Mouse (Mus musculus) midbrain, embryonic 14.5 days (tissue): Measurements from ENCODE around the gene Simc1. TPM values are rescaled to one million over a fixed set of nuclear protein-coding genes. Genes with fewer than 3 reads are reported as not detected.

Experiments used
- ATAC-seq: fragments of 200-750 bp; cut with Nextera tagmentation; 2 replicates; pipeline ENCODE4 v1.8.0; 2017; ENCODE audit warnings: moderate number of reproducible peaks, moderate library complexity; ENCODE audit not compliant: low FRiP score, low TSS enrichment
- DNase-seq: peaks from one replicate; pipeline ENCODE4 v3.0.0-alpha.2; 2015
- H3K27ac ChIP-seq: fragments of 300-500 bp; sonication (generic); replicated peaks from 2 replicates; pipeline ENCODE4 v1.5.1; 2014; ENCODE audit warnings: mild to moderate bottlenecking, low read depth, low read length, moderate library complexity
- H3K27me3 ChIP-seq: fragments of 300-500 bp; sonication (generic); 2 replicates; pipeline ENCODE4 v1.6.1; 2014; ENCODE audit warnings: low read length, control low read depth, mixed read lengths; ENCODE audit not compliant: control insufficient read depth, insufficient read depth
- H3K36me3 ChIP-seq: fragments of 300-500 bp; sonication (generic); 2 replicates; pipeline ENCODE4 v1.6.1; 2014; ENCODE audit warnings: low read length, control low read depth; ENCODE audit not compliant: control insufficient read depth, insufficient read depth
- H3K4me1 ChIP-seq: fragments of 300-500 bp; sonication (generic); 2 replicates; pipeline ENCODE4 v1.6.1; 2014; ENCODE audit warnings: mild to moderate bottlenecking, antibody characterized with exemption, low read length, control low read depth; ENCODE audit not compliant: control insufficient read depth, insufficient read depth
- H3K4me2 ChIP-seq: fragments of 300-500 bp; sonication (generic); 2 replicates; pipeline ENCODE4 v1.6.1; 2014; ENCODE audit warnings: mild to moderate bottlenecking, low read length, moderate library complexity
- H3K4me3 ChIP-seq: fragments of 300-500 bp; sonication (generic); replicated peaks from 2 replicates; pipeline ENCODE4 v1.5.1; 2014; ENCODE audit warnings: low read depth, low read length
- H3K9ac ChIP-seq: fragments of 300-500 bp; sonication (generic); replicated peaks from 2 replicates; pipeline ENCODE4 v1.6.1; 2014; ENCODE audit warnings: mild to moderate bottlenecking, low read length, moderate library complexity
- H3K9me3 ChIP-seq: fragments of 300-500 bp; sonication (generic); 2 replicates; pipeline ENCODE4 v1.6.1; 2016; ENCODE audit warnings: low read length, control low read depth, mixed read lengths; ENCODE audit not compliant: control insufficient read depth
- WGBS: fragments of 180-500 bp; shearing (Covaris S2); extraction: QIAGEN DNeasy Blood & Tissue Kit; methylation state at CpG from one replicate; pipeline ENCODE4 v1.1.7; 2014; 5-methylcytosine and 5-hydroxymethylcytosine counted together
- polyA plus RNA-seq: library from polyadenylated mRNA; unstranded; fragments of >200 nt; fragmentation: Nextera tagmentation; extraction: Ambion mirVana; gene quantifications from 2 replicates; pipeline ENCODE4 v1.2.1, GENCODE M21; 2014

The Simc1 gene
- polyA plus RNA-seq, 1 experiment from 2014 or later: 27.9 TPM

DNA sequence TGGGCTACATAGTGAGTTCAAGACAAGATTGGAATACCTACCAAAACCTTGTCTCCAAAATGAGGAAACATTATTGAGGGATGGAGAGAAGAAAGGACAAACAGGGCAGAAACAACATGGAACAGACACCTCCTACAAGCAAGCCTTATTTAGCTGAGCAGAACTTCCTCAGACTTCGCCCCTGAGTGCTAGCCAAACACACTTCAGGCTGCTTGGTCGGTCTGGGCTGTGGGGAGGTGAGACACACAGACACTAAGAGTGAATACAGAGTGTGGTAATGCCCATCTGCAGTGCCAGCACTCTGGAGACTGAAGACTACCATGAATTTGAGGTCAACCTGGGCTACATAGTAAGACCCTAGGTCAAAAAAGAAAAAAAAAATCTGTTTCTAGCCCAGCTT lies 56.1 kb downstream of the Simc1 start:
- H3K9me3 ChIP-seq: no peaks in the 10 kb centered on the region
- 0 out of 2 replicates have a peak, but pooled peaks cover 8% of the 10 kb centered on the region for H3K4me1 ChIP-seq
- WGBS: 96% methylated on average over 2 of the region's 2 CpGs
- no peaks in the 10 kb centered on the region for H3K27me3 ChIP-seq
- DNase-seq (no peak), ATAC-seq (no peak)
- no peak overlapping the region for H3K4me2 ChIP-seq
- peaks cover 82% of the 10 kb centered on the region for H3K36me3 ChIP-seq
- no peak overlapping the region for H3K27ac ChIP-seq
- H3K9ac ChIP-seq: no peak overlapping the region
- no peak overlapping the region for H3K4me3 ChIP-seq

DNA sequence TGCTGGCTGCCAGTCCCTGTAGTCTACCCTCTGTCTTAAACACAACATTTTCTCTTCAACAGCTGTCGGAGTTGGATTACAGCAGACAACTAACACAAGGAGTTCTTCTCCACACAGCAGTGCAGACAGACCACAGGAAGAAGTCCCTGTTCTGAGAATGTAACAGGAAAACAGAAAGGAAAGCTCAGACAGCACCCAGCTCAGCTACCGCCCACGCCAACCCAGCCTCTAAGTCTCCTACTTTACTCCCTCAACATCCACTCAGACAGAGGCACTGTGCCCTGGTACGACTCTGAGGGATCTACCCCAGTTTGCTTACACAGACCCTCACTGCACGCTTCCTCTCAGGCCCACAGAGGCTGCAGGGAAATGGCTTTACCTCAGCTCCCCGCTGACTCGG lies 57.0 kb downstream of the Simc1 start:
- H3K27ac ChIP-seq: no peak overlapping the region
- H3K36me3 ChIP-seq: peaks cover 74% of the 10 kb centered on the region
- ATAC-seq (no peak), DNase-seq (no peak)
- no peak overlapping the region for H3K9ac ChIP-seq
- H3K9me3 ChIP-seq: no peaks in the 10 kb centered on the region
- no peak overlapping the region for H3K4me2 ChIP-seq
- 0 out of 2 replicates have a peak, but pooled peaks cover 8% of the 10 kb centered on the region for H3K4me1 ChIP-seq
- H3K4me3 ChIP-seq: no peak overlapping the region
- H3K27me3 ChIP-seq: no peaks in the 10 kb centered on the region
- 94% methylated on average over 7 of the region's 7 CpGs for WGBS

DNA sequence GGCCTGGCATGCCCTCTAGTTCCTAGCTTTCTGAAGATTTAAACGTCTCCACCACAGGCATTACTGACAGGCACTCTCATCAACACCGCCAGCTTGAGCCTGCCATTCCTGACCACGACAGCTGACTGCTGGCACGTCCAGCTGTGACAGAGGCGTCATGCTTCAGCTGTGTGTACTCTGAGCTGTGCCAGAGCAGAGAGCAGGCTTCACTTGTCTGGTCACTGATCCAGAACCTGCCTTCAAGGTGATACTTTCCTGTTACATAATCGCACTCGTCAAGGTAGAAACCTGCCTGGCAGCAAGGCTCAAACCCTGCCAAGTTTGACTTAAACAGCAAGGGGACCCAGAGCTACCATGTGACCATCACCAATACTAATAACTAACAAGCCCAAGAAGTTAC lies 59.0 kb downstream of the Simc1 start:
- Histone ChIP-seq H3K36me3 (peaks cover 55% of the 10 kb centered on the region), H3K4me3 (no peak overlapping the region), H3K27ac (no peak overlapping the region), H3K4me2 (no peak overlapping the region), H3K27me3 (no peaks in the 10 kb centered on the region), H3K4me1 (0 out of 2 replicates have a peak, but pooled peaks cover 8% of the 10 kb centered on the region), H3K9ac (no peak overlapping the region), H3K9me3 (no peaks in the 10 kb centered on the region)
- WGBS: 82% methylated on average over 7 of the region's 7 CpGs
- ATAC-seq (no peak), DNase-seq (no peak)

DNA sequence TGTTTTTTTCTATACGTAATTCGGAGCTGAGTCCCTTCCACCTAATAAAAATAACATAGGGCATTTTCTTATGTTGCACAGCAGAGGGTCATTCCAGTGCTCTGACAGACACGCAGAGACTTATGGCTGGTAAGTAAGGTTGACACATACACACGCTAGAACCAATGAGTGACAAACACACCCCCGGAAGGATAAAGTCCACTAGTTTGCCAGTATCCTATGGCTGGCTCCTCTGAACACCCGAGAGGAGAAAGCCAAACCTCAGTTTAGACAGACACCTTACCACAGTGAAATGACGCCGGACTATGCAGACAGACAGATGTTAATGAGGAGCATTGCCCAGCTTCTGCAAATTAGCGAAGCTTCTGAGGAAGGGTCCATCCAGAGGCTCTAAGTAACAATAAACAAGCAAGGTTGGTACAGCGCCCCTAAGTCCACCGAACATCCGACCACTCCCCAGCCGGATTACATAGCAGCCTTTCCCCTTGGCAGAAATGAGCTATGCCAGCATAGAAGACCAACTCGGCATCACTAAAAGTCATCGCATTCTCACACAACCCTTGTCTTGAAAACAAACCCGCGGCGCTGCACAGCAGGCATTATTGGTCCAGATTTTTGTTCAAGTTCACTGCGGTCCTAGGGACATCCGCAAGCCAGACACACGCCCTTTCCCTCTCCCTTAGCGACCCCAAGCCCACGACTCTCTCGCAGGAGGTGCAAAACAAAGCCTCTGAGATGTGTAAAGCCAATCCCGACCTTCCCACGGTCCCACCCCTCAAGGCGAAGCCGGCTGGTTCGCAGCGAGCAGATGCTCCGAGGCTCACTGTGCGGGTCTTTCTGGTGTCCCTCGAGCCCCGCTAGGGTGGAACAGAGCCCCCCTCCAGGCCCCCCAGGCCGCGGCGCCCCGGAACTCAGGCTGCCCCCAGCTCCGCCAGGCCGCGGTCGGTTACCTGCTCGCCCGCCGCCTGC lies 60.9 kb downstream of the Simc1 start:
- H3K9ac ChIP-seq: peak overlapping the region; percentile 98
- 12% methylated on average over 44 of the region's 45 CpGs for WGBS
- ATAC-seq: peak; percentile 60

DNA sequence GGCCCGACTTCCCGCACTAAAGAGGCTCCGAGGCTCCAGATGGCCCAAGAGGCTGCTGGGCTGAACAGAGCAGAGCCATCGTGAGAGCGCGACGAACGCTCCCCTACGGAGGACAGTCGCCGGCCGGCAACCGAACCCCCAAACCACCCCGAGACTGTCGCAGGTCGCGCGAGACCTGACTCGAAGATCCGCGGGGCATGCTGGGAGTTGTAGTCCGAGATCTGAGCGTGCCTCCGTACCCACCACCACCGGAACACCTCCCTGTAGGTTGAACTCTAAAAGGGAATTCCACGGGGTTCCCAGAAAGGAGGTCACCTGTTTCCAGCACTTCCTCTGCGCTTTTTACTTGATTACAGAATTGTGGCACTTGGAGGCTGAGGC lies 61.6 kb downstream of the Simc1 start, which contains the start of gene 4833439L19Rik:
Gene 4833439L19Rik (minus strand): TSS at position 235 of the 381 bp plus-strand sequence.
- H3K9ac ChIP-seq: peak within 1 kb of the TSS; percentile 98
- WGBS: under 1% methylated on average over 27 of the region's 27 CpGs
- H3K27me3 ChIP-seq: no peaks in the 10 kb centered on the region
- peak within 1 kb of the TSS; percentile 86 for H3K27ac ChIP-seq
- H3K9me3 ChIP-seq: no peaks in the 10 kb centered on the region
- peak within 1 kb of the TSS; percentile 88 for H3K4me2 ChIP-seq
- peaks cover 29% of the 10 kb centered on the region for H3K36me3 ChIP-seq
- peak; percentile 99 for DNase-seq
- peak; percentile 97 for ATAC-seq
- 0 out of 2 replicates have a peak, but pooled peaks cover 8% of the 10 kb centered on the region for H3K4me1 ChIP-seq
- peak within 1 kb of the TSS; percentile 95 for H3K4me3 ChIP-seq

More for the DNA sequence above, 60.9 kb downstream of the Simc1 start:
- Histone ChIP-seq H3K9me3 (no peaks in the 10 kb centered on the region), H3K4me3 (peak overlapping the region; percentile 95), H3K36me3 (peaks cover 35% of the 10 kb centered on the region), H3K27me3 (no peaks in the 10 kb centered on the region), H3K4me1 (0 out of 2 replicates have a peak, but pooled peaks cover 8% of the 10 kb centered on the region), H3K27ac (peak overlapping the region; percentile 86), H3K4me2 (peak overlapping the region; percentile 88)
- peak; percentile 58 for DNase-seq

DNA sequence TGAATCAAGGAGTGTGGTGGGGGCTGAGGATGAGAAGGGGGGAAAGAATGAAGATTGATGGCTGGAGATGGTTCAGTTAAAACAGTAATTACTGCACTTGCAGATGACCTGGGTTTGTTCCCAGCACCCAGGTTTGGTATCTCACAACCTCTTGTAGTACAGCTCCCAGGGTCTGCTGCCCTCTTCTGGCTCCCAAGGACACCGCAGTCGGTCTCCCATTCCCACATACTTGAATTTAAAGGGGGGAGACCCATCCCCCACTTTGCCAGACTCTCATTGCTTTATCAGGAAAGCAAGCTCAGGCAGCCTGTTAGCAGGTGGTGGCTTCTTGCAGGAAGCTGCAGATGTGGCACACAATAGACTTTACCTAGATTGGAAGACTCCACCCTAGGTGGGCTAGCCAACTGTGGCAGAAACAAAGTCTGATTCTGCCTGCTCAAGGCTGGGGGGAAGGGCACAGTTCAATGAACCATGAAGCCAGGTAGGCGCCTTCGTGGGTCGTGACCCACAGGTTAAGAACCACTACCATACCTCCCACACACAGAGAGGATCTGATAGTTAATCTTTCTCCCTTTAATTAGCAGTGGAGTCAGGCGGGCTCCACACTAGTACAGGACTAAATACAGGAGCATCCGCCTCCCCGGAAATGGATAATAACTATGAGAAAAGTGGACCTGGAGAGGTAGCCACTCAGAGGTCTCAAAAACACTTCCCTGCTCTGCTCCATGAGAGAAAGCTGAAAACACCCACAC lies 62.2 kb downstream of the Simc1 start:
- peak overlapping the region; percentile 95 for H3K4me3 ChIP-seq
- ATAC-seq (no peak; the same call in 1 of the 2 replicates), DNase-seq (peak; percentile 65)
- no peaks in the 10 kb centered on the region for H3K9me3 ChIP-seq
- H3K27me3 ChIP-seq: no peaks in the 10 kb centered on the region
- peak overlapping the region; percentile 88 for H3K4me2 ChIP-seq
- 0 out of 2 replicates have a peak, but pooled peaks cover 8% of the 10 kb centered on the region for H3K4me1 ChIP-seq
- 38% methylated on average over 8 of the region's 8 CpGs for WGBS
- peaks cover 23% of the 10 kb centered on the region for H3K36me3 ChIP-seq
- H3K9ac ChIP-seq: peak overlapping the region; percentile 12; the same call in 1 of the 2 replicates
- peak overlapping the region; percentile 86; the same call in 1 of the 2 replicates for H3K27ac ChIP-seq

DNA sequence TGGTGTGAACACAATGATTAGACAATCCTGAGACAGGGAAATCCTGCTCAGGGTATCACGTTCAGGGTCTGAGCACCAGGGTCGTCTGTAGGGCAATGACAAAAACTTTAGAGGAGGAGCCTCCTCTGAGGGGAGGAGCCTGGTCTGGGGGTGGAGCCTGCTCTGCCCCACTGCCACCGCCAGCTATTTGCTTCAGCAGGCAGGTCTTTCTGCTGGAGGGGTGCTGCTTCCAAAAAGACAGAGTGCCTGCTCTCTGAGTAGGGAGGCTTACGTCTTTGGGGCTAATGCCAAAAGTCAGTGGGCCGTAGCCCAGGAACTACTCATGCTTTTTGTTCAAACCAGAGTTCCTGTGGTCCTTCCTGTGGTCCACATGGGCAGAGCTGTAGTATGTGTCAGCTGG lies 64.8 kb downstream of the Simc1 start:
- DNase-seq (no peak), ATAC-seq (no peak)
- Histone ChIP-seq H3K9me3 (no peaks in the 10 kb centered on the region), H3K36me3 (no peaks in the 10 kb centered on the region), H3K4me1 (0 out of 2 replicates have a peak, but pooled peaks cover 8% of the 10 kb centered on the region), H3K9ac (no peak overlapping the region), H3K4me3 (no peak overlapping the region), H3K27me3 (no peaks in the 10 kb centered on the region), H3K4me2 (no peak overlapping the region), H3K27ac (no peak overlapping the region)
- WGBS: 39% methylated on average over 5 of the region's 5 CpGs

DNA sequence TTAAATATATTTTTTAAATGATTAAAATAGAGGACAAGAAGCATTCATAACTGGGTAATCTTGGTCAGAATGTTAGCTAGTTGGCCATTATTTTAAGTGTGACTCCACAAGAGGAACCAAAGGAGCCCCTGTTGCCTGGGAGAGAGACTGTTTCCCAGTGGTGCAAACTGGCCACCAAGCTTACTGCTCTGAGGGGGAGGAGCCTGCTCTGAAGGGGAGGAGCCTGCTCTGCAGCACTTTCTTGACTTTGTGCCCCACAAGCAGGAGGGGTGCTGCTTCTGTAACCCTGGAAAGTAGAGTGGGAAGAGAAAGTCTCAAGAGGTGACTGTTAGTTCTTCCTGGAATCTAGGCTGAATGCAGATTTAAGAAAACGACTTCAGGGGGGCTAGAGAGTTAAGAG lies 65.7 kb downstream of the Simc1 start:
- Histone ChIP-seq H3K27me3 (no peaks in the 10 kb centered on the region), H3K4me1 (0 out of 2 replicates have a peak, but pooled peaks cover under 1% of the 10 kb centered on the region), H3K36me3 (no peaks in the 10 kb centered on the region), H3K27ac (no peak overlapping the region), H3K9me3 (no peaks in the 10 kb centered on the region), H3K9ac (no peak overlapping the region), H3K4me3 (no peak overlapping the region), H3K4me2 (no peak overlapping the region)
- no peak for DNase-seq
- WGBS: 41% methylated on average over 1 of the region's 1 CpGs
- no peak for ATAC-seq
